Mouse (Mus musculus): ENCODE measurements at regions not wholly inside any gene's neighbourhood (a gene's known extent, or its start where the extent isn't known, plus 50 kb on each side); places are given as distances from the start of the nearest gene placed in this dataset.

- Histone ChIP-seq H3K27me3 (no peaks in the 10 kb centered on the region), H3K4me2 (no peak overlapping the region), H3K9ac (no peak overlapping the region), H3K9me3 (no peaks in the 10 kb centered on the region), H3K4me1 (peaks cover 9% of the 10 kb centered on the region; the same call in 1 of the 2 replicates), H3K4me3 (no peak overlapping the region), H3K27ac (no peak overlapping the region), H3K36me3 (no peaks in the 10 kb centered on the region)
- WGBS: 25% methylated on average over 3 of the region's 3 CpGs
- no peak for ATAC-seq (ENCODE audit: insufficient number of reproducible peaks, low FRiP score, low TSS enrichment, low read depth)
Observed at GRCm38 (mm10) chr13:28519383-28520126, 262.2 kb downstream of the Gm11361 start.

- Histone ChIP-seq H3K4me1 (peaks cover 12% of the 10 kb centered on the region), H3K27ac (0 out of 2 replicates have a peak overlapping the region, but pooled peaks have one; percentile 24), H3K27me3 (no peaks in the 10 kb centered on the region), H3K9me3 (no peaks in the 10 kb centered on the region), H3K4me3 (no peak overlapping the region), H3K36me3 (no peaks in the 10 kb centered on the region), H3K9ac (no peak overlapping the region), H3K4me2 (no peak overlapping the region)
- no peak for ATAC-seq (ENCODE audit: insufficient number of reproducible peaks, low FRiP score, low TSS enrichment, low read depth)
- 58% methylated on average over 6 of the region's 6 CpGs for WGBS
Observed at GRCm38 (mm10) chr13:28517161-28517560, 259.8 kb downstream of the Gm11361 start.

GRCm38 (mm10) chr13:28516636-28517035 is 259.3 kb downstream of the Gm11361 start:
- no peak for ATAC-seq (ENCODE audit: insufficient number of reproducible peaks, low FRiP score, low TSS enrichment, low read depth)
- Histone ChIP-seq H3K27ac (no peak overlapping the region), H3K4me3 (no peak overlapping the region), H3K4me1 (peaks cover 12% of the 10 kb centered on the region), H3K4me2 (no peak overlapping the region), H3K27me3 (no peaks in the 10 kb centered on the region), H3K9ac (no peak overlapping the region), H3K36me3 (no peaks in the 10 kb centered on the region), H3K9me3 (no peaks in the 10 kb centered on the region)
- WGBS: 51% methylated on average over 2 of the region's 2 CpGs

GRCm38 (mm10) chr13:28514245-28514644 is 256.9 kb downstream of the Gm11361 start:
- Histone ChIP-seq H3K4me1 (peaks cover 3% of the 10 kb centered on the region; the same call in 1 of the 2 replicates), H3K9ac (no peak overlapping the region), H3K36me3 (no peaks in the 10 kb centered on the region), H3K4me3 (no peak overlapping the region), H3K27ac (no peak overlapping the region), H3K4me2 (no peak overlapping the region), H3K9me3 (no peaks in the 10 kb centered on the region), H3K27me3 (no peaks in the 10 kb centered on the region)
- ATAC-seq (ENCODE audit: insufficient number of reproducible peaks, low FRiP score, low TSS enrichment, low read depth): no peak

GRCm38 (mm10) chr13:28513336-28513735 is 256.0 kb downstream of the Gm11361 start:
- 87% methylated on average over 7 of the region's 7 CpGs for WGBS
- Histone ChIP-seq H3K4me1 (peaks cover 3% of the 10 kb centered on the region; the same call in 1 of the 2 replicates), H3K27me3 (no peaks in the 10 kb centered on the region), H3K4me3 (no peak overlapping the region), H3K36me3 (no peaks in the 10 kb centered on the region), H3K4me2 (no peak overlapping the region), H3K27ac (no peak overlapping the region), H3K9me3 (no peaks in the 10 kb centered on the region), H3K9ac (no peak overlapping the region)
- no peak for ATAC-seq (ENCODE audit: insufficient number of reproducible peaks, low FRiP score, low TSS enrichment, low read depth)

- Histone ChIP-seq H3K4me1 (peaks cover 8% of the 10 kb centered on the region; the same call in 1 of the 2 replicates), H3K4me3 (no peak overlapping the region), H3K4me2 (no peak overlapping the region), H3K27me3 (no peaks in the 10 kb centered on the region), H3K9me3 (no peaks in the 10 kb centered on the region), H3K27ac (0 out of 2 replicates have a peak overlapping the region, but pooled peaks have one; percentile 27), H3K9ac (no peak overlapping the region), H3K36me3 (no peaks in the 10 kb centered on the region)
- 56% methylated on average over 11 of the region's 11 CpGs for WGBS
- ATAC-seq (ENCODE audit: insufficient number of reproducible peaks, low FRiP score, low TSS enrichment, low read depth): no peak
Observed at GRCm38 (mm10) chr13:28512573-28513334, 255.4 kb downstream of the Gm11361 start.

GRCm38 (mm10) chr13:28508184-28508583 is 250.9 kb downstream of the Gm11361 start:
- Histone ChIP-seq H3K36me3 (no peaks in the 10 kb centered on the region), H3K4me3 (no peak overlapping the region), H3K9me3 (no peaks in the 10 kb centered on the region), H3K9ac (no peak overlapping the region), H3K27me3 (no peaks in the 10 kb centered on the region), H3K4me1 (peaks cover 10% of the 10 kb centered on the region; the same call in 1 of the 2 replicates), H3K4me2 (no peak overlapping the region), H3K27ac (peak overlapping the region; percentile 47; the same call in 1 of the 2 replicates)
- no peak for ATAC-seq (ENCODE audit: insufficient number of reproducible peaks, low FRiP score, low TSS enrichment, low read depth)
- WGBS: 11% methylated on average over 2 of the region's 2 CpGs

GRCm38 (mm10) chr13:28507783-28508182 is 250.5 kb downstream of the Gm11361 start:
- Histone ChIP-seq H3K4me1 (peaks cover 10% of the 10 kb centered on the region; the same call in 1 of the 2 replicates), H3K9me3 (no peaks in the 10 kb centered on the region), H3K4me2 (no peak overlapping the region), H3K9ac (no peak overlapping the region), H3K4me3 (no peak overlapping the region), H3K27ac (peak overlapping the region; percentile 47; the same call in 1 of the 2 replicates), H3K27me3 (no peaks in the 10 kb centered on the region), H3K36me3 (no peaks in the 10 kb centered on the region)
- ATAC-seq (ENCODE audit: insufficient number of reproducible peaks, low FRiP score, low TSS enrichment, low read depth): no peak
- 52% methylated on average over 5 of the region's 5 CpGs for WGBS

- H3K27me3 ChIP-seq: no peaks in the 10 kb centered on the region
- no peaks in the 10 kb centered on the region for H3K9me3 ChIP-seq
- no peak overlapping the region for H3K9ac ChIP-seq
- H3K4me1 ChIP-seq: peaks cover 12% of the 10 kb centered on the region
- H3K4me2 ChIP-seq: no peak overlapping the region
- WGBS: 62% methylated on average over 3 of the region's 3 CpGs
- H3K4me3 ChIP-seq: no peak overlapping the region
- no peaks in the 10 kb centered on the region for H3K36me3 ChIP-seq
- H3K27ac ChIP-seq: no peak overlapping the region
- no peak for ATAC-seq (ENCODE audit: insufficient number of reproducible peaks, low FRiP score, low TSS enrichment, low read depth)
Observed at GRCm38 (mm10) chr13:28504340-28504739, 247.0 kb downstream of the Gm11361 start.

- ATAC-seq (ENCODE audit: insufficient number of reproducible peaks, low FRiP score, low TSS enrichment, low read depth): no peak
- Histone ChIP-seq H3K36me3 (no peaks in the 10 kb centered on the region), H3K4me1 (peaks cover 4% of the 10 kb centered on the region), H3K4me2 (no peak overlapping the region), H3K4me3 (no peak overlapping the region), H3K27me3 (no peaks in the 10 kb centered on the region), H3K27ac (peak overlapping the region; percentile 17; the same call in 1 of the 2 replicates), H3K9me3 (no peaks in the 10 kb centered on the region), H3K9ac (no peak overlapping the region)
- WGBS: 33% methylated on average over 2 of the region's 2 CpGs
Observed at GRCm38 (mm10) chr13:28502171-28502570, 244.8 kb downstream of the Gm11361 start.

- Histone ChIP-seq H3K27me3 (no peaks in the 10 kb centered on the region), H3K9ac (no peak overlapping the region)
- ATAC-seq (ENCODE audit: insufficient number of reproducible peaks, low FRiP score, low TSS enrichment, low read depth): no peak
Observed at GRCm38 (mm10) chr13:28500697-28501096, 243.4 kb downstream of the Gm11361 start.

GRCm38 (mm10) chr13:28497483-28497882 is 240.2 kb downstream of the Gm11361 start:
- Histone ChIP-seq H3K27ac (no peak overlapping the region), H3K9ac (no peak overlapping the region), H3K27me3 (no peaks in the 10 kb centered on the region), H3K4me1 (peaks cover 7% of the 10 kb centered on the region), H3K9me3 (no peaks in the 10 kb centered on the region), H3K4me3 (no peak overlapping the region), H3K36me3 (no peaks in the 10 kb centered on the region), H3K4me2 (no peak overlapping the region)
- ATAC-seq (ENCODE audit: insufficient number of reproducible peaks, low FRiP score, low TSS enrichment, low read depth): no peak
- WGBS: 82% methylated on average over 4 of the region's 4 CpGs

More at GRCm38 (mm10) chr13:28500697-28501096, 243.4 kb downstream of the Gm11361 start:
- 89% methylated on average over 6 of the region's 6 CpGs for WGBS
- H3K36me3 ChIP-seq: no peaks in the 10 kb centered on the region
- no peak overlapping the region for H3K27ac ChIP-seq
- H3K4me1 ChIP-seq: peaks cover 4% of the 10 kb centered on the region
- H3K9me3 ChIP-seq: no peaks in the 10 kb centered on the region
- no peak overlapping the region for H3K4me3 ChIP-seq
- no peak overlapping the region for H3K4me2 ChIP-seq

Data from limb, embryonic 15.5 days (tissue).